Mouse (Mus musculus) leukemia stem cell, adult 10-12 weeks (primary cell): Measurements from ENCODE around the gene Fam198a. TPM values are rescaled to one million over a fixed set of nuclear protein-coding genes. Genes with fewer than 3 reads are reported as not detected.

ENCODE experiments used
- polyA plus RNA-seq: library from polyadenylated mRNA; stranded (reverse); fragments of >175 nt; gene quantifications from 2 replicates; pipeline ENCODE4 v1.2.3, GENCODE M21; 2012; ENCODE audit warnings: low replicate concordance

Fam198a gene
- 0.24 TPM in 1 of 2 replicates, not detected in the other for polyA plus RNA-seq

DNA sequence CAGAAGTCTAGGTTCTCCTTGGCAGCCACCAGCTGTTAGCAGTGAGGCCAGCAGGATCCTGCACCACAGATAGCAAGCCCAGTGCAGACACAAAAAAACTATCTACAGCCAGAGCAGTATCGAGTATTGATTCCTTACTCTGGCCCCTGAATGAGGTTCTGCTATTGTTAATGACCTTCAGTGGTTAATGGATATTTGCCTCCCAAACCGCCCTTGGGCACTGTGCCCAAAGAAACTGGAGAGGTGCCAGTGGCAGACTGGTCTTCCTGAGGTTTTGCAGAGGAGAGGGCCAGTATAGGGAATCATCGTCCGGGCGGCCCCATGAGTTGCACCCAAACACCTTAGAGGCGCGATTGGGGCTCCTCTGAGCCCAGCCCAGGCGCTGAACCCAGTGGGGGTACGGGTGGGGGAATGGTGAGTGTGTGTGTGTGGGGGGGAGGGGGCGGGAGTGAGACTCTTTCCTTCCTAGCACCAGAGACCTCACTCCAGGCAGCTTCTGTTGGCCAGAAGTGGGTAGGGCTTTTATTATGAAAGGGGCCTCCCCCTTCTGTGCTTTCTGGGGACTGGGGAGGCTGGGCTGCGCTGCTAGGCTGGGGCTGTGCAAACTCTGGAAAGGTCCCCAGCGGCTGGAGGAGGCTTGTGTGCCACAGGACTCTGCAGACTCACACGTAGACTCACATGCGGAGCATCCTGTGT is at the start of gene Fam198a:
Fam198a (plus strand) TSS at position 571 of the 696 bp plus-strand sequence.

GRCm38 (mm10) chr9:121916102-121916501 is 34.7 kb upstream of the Fam198a start, which contains the start of gene Cyp8b1:
Cyp8b1 (minus strand) TSS chr9:121916305.

DNA sequence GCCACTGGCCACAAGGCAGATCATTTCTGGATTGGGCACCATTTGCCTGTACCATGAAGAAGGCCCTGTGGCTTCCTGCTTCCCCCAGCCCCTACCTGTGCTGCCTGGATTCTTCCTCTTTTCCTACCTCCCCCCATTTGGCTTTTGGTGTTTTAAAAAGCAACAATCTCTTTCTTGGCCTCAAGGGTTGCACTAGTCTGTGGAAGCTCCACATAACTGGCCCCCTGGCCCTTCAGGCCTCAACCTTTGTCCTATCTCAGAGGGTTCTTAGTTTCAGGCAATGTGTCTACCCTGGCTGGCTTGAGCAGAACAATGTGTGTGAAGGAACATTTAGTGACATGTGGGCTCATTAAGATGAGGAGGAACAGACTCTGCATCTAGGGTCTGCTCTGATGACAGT is 46.2 kb downstream of the Fam198a start, which contains the start of gene Pomgnt2:
Pomgnt2 (minus strand) TSS at position 101 of the 400 bp plus-strand sequence.

Other genes with a start within 250 kb of the Fam198a start
- 8.1 and 14.6 TPM in 2 replicates for gene Sec22c, start 245.5 kb upstream of the Fam198a start, polyA plus RNA-seq
- 11.0 and 17.7 TPM in 2 replicates for gene Ss18l2, start 240.7 kb upstream of the Fam198a start, polyA plus RNA-seq
- gene Nktr, start 231.8 kb upstream of the Fam198a start, polyA plus RNA-seq: 15.2 and 28.9 TPM in 2 replicates
- gene Zfp651, start 191.7 kb upstream of the Fam198a start, polyA plus RNA-seq: 0.63 and 2.2 TPM in 2 replicates
- not detected in 2 replicates for gene Klhl40, start 173.4 kb upstream of the Fam198a start, polyA plus RNA-seq
- not detected in 2 replicates for gene Hhatl, start 158.5 kb upstream of the Fam198a start, polyA plus RNA-seq
- gene Ccdc13, start 111.5 kb upstream of the Fam198a start, polyA plus RNA-seq: not detected in 2 replicates
- gene Higd1a, start 92.6 kb upstream of the Fam198a start, polyA plus RNA-seq: 17.8 and 26.4 TPM in 2 replicates
- gene Ackr2, start 52.6 kb upstream of the Fam198a start, polyA plus RNA-seq: 0.14 and 0.76 TPM in 2 replicates
- 0.26 TPM in 1 of 2 replicates, not detected in the other for gene Cyp8b1, start 34.7 kb upstream of the Fam198a start, polyA plus RNA-seq
- gene Pomgnt2, start 46.1 kb downstream of the Fam198a start, polyA plus RNA-seq: 1.3 and 1.7 TPM in 2 replicates
- gene Snrk, start 166.3 kb downstream of the Fam198a start, polyA plus RNA-seq: 8.8 and 11.7 TPM in 2 replicates